Mouse (Mus musculus) forelimb bud, embryonic 11.5 days (tissue): ENCODE data around the gene Dirc2.
A peak's percentile ranks its signal among the peaks of the same experiment; 100 is the strongest.

Experiments used
- DNase-seq: peaks from one replicate; pipeline ENCODE4 v3.0.0-alpha.2; 2012; ENCODE audit warnings: low read depth, low spot score

Gene Dirc2

DNA sequence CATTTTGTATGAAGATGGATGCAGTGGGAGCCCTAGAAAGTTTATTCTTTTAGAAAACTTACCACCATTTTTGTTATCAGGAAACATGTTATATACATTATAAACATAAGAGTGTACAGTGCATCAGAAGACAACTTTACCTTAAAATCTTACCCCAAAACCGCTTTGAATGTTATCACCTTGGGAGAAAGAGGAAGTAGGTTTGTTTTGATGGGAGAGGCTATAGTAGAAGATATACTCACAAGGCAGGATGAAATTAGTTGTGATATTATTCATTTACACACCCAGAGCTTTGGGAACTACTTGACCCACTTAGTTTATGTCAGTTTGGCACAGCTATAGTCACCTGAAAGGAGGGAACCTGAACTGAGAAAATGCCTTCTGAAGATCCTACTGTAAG is 6.7 kb upstream of the Dirc2 start:
- DNase-seq: no peak

DNA sequence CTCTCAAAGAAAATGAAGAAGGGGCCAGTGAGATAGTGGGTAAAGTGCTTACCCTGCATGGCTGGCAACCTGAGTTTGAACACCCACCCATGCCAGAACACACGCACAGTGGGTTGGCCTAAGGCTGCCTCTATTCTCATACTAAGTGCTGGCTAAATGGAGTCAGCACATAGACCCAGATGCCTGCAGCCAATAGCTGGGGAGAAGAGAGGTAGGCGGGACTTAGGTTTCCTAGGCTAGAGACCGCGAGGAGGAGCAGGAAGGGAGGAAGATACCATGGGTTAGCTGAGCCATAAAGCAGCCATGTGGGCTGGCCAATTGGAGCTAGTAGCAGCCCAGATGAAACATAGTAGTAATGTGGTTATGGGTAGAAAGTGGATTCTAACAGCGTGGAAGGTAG is 3.4 kb upstream of the Dirc2 start:
- no peak for DNase-seq

DNA sequence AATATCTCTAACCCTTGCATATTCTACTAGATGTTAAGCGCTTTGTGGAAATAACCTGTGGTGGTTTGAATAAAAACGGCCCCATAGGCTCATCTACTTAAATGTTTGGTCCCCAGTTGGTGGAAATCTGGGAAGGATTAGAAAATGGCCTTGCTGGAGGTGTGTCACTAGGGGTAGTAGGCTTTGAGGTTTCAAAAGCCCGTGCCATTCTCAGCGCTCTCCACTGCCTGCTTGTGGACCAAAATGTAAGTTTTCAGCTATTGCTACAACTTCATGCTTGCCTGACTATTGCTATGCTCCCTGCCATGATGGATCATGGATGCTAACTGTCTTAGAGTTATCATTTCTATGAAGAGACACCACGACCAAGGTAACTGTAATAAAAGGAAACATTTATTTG is 2.5 kb upstream of the Dirc2 start:
- DNase-seq: no peak

DNA sequence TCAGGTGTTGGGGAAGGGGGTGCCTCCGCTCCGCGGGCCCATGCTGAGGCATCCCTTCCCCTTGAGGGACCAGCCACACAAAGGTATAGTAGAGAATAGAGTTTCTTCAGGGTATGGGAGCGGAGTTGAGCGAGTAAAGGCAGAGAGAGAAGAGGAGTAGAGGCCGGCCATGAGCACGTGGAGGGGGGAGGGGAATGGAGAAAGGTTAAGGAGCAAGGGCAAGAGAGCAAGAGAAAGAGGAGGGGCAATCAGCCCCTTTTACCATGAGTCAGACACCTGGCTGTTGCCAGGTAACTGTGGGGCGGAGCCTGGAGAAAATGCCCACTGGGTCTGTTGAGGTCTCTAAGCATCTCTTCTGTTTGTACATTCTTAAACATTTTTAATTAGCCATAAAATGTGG is 2.0 kb upstream of the Dirc2 start:
- no peak for DNase-seq

DNA sequence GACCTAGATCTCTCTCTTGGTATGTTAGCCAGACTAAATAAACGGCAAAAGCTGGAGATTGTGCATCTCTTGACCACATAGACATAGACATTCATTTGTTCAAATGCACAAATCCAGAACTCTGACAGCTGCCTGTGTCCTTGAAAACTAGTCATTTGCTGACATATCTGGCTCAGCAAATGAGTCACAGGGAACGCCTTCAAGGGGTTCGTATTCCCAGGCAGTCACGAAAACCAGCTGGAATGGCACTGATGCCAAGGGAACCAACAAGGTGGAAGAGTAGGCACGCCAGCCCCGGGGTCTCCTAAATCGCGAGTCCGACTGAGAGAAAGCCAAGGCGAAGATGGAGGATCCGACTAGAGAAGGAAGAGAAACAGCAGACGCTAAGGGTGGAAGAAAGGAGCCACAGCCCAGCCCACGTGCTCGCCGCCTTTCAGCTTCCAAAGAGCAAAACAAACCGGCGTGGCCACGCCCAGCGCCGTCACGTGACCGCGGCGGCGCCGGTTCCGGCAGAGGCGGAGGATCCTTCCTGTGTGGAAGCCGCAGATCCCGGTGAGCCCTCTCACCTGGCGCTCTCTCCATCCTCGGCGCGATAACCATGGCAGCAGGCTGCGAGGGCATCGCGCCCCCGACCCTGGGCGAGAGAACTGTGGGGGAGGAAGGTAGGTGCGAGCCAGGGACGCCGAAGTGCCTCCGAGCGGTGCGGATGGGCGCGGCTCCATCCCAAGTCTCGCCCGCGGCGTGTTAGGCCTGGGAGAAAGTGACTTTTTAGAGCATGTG is 912 bp upstream of the Dirc2 start, which contains the start of gene Hspbap1:
Gene Hspbap1 (plus strand): TSS at position 498 of the 780 bp plus-strand sequence.
- DNase-seq: peak; percentile 83

DNA sequence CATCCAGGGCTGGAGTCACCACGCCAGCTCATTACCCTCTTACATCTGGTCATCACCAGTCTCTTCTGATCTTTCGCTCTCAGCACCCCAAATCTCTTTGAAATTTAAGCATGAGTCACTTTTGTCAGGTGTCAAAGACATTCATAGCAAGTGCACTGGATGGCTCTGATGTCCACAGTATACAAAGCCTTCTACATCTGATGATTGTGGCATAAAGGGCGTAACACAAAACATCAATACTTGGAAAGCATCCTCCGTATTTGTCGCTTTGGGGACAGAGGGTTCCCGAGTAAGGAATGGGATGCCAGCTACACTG is 729 bp downstream of the Dirc2 start:
- no peak for DNase-seq

DNA sequence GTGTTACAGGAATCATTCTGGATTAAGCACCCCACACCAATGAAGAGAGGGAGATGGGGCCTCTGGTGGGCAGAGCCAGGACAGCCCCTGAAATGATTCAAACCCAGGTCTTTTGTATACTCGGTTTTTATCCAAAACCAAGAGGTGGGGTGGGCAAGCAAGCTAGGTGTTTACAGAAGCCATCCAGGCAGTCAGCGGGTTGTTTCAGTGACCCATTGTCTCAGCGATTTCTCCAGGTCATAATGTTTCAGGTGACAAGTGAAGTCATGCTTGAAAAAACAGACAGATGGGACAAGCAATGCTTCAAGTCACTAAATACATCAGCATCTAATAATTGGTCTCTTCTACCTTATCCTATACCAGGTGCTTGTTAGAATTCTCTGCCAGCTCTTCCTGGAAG is 2.8 kb downstream of the Dirc2 start:
- no peak for DNase-seq

DNA sequence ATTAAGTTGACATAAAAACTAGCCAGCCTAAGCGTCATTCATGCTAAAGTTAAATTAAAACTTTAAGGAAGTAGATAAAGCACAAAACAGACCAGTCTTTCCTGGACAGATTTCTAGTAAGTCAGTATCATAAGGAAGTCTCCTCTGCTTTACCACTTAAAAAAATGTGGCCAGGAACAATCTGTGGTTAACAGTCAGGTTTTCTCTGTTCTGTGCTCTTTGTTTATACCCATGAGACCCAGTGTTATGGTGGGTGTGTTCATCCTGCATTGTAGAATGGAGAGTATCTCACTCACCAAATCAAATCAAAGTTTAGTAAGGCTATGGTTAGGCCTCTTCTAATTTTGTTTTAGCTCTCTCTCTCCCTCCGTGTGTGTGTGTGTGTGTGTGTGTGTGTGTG is 3.7 kb downstream of the Dirc2 start:
- DNase-seq: no peak

DNA sequence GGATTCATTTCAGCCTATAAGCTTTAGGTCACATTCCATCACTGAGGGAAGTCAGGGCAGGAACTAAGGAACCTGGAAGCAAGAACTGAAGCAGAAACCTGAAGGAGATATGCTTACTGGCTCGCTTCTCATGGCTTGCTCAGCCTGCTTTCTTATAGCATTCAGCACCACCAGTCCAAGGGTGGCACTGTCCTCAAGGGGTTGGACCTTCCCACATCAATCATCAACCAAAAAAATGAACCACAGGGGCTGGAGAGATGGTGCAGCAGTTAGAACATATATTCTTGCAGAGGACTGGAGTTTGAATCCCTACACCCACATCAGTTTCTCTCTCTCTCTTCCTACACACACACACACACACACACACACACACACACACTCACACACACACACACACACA is 4.2 kb downstream of the Dirc2 start:
- no peak for DNase-seq

DNA sequence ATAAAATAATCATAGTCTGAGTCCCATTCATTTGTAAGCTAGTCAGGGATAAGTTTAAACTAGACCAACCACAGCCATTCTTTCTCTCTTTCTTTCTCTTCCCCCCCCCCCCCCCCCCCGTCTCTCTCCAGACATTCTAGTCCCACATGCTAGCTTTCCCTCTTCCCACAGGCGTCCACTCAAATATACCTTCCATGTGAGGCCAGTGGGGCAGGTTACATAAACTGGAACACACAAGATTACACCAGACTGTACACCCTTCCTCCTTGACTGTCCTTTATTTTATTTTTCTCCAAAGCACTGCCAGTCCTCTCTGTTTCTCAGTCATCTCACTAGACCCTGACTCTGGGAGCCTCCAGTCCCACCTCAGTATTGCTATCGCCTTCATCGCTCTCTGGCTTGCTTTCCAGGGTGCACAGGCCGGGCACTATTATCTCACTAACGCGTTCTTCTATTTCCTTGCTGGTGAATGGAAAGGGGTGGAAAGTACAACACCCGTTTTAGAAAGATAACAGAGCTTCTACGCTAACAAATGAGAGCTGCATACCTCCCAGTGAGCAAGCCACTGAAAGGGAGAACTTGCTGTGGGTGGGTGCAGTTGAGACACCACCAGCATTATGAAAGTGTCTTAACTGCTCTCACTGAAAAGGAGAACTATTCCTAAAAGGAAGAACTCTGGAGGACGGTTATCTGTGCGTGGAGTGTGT is 5.4 kb downstream of the Dirc2 start:
- DNase-seq: no peak

DNA sequence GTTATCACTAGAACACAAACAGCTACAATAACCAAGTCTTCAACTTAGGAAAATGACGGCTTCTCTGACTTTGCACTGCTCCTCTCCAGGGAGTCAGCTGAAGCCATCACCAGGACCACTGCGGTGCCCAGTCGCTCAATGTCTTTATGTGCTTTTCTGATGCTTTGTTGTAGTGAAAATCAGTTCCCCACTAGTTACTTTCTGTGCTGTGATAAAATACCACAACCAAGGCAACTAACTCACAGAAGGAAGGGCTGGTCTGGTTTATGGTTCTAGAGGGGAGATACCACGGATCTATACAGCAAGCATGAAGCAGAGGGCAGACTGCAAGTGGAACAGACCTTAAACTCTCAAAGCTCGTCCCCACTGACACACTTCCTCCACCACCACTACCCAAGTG is 9.8 kb downstream of the Dirc2 start:
- DNase-seq: no peak

DNA sequence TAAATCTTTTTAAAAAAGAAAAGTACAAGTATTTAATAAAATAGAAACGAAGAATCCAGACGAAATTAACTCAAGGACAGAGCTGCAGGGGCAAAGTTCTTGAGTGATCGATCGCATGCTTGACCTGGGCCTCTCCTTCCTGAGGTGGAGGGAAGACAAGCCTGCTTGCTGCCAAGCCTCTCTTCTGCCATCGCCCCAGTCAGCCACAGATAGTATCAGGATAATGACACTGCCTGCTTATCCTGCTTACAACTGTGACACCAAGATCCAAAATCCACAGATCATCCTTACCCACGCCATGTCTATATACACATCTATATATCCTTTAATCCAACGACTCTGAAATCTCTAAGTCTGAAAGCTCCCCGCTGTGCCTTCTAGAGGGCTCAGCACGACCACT is 12.5 kb downstream of the Dirc2 start:
- no peak for DNase-seq

DNA sequence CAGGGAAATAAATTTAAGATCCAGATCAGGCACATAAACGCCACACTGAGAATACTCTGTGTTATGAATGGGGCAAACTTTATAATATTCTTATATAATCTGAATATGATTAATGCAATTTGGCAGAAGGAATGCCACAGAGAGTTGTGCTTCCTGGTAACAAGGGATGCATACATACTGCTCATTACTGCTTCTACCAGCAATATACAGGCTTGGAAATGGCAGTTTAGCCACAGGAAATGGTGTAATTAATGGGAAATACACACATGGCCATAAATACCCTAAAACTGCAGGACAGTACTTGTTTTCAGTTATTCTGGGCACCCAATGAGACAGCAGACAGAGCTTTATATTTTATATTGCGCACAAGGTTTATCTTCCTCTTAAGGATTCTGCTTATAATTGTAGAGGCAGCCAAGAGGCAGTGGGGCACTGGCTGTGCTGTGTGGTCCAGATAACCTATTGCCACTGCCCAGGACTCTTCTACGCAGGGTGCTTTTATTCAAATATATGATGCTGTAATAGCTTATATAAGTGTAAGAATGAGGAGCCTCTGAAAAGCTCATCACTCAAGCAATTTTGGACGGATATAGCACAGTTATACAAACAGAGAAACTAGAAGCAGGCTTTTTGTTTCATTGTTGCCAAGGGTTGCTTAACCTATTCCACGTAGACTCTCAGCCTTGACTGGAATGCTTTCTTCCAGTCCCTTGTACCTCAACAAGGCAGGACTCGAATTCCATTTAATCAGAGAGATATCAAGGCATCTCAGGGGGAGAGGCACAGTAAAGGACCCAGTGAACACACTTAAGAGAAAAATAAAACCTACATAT is 13.4 kb downstream of the Dirc2 start:
- DNase-seq: no peak

DNA sequence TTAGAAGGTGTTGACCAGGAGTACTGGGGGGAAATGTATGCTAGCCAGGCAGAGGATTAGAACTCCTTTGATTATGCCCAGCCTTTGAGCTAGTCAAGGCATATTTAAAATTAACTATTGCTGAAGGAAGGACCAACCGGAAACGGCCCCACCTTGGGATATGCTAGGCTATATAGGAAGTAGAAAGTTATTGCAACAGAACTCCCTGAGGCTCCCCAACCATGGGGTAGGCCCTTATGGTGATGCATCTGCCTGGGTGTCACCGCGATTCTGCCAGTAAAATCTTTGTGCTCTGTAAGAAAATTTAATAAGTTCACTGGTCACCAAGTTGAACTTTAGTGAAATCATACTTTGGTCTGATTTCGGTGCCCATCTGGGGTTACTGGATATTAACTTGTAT is 15.2 kb downstream of the Dirc2 start:
- DNase-seq: no peak

DNA sequence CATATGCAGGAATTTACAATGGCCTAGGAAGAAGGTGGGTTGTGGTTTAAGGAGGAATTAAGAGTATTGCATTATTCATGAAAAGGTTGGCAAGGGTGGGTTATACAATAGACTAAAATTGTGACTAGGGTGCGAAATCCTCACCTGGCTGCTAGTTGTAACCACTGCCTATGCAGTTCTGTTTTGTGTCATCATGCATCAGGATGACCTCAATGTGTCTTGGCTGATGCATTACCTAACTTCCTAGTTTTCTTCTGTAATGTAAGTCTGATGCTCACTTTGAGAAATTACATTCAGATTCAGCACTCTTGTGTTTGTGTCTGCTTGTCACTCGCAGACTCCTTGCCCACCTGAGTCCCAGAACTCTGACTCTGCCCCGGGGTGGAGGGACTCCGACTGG is 17.3 kb downstream of the Dirc2 start:
- DNase-seq: no peak

DNA sequence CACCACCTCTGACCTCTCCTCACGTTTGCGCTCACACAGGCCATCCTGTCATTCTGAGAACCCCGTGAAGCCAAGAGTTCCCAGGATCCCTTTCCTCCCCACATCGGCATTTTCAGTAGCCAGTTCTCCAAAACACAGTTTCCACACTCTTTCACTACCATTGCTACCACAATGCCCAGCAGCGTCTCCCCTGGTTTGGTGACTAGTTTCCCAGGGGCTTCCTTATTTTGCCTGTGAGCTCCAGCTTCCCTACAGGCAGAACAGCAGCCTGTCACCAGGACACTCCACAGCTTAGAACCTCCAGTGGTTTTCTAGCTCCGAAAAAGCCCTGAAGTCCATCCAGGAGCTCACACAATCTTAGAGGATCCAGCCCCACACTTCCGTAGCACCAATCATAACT is 19.8 kb downstream of the Dirc2 start:
- DNase-seq: no peak

DNA sequence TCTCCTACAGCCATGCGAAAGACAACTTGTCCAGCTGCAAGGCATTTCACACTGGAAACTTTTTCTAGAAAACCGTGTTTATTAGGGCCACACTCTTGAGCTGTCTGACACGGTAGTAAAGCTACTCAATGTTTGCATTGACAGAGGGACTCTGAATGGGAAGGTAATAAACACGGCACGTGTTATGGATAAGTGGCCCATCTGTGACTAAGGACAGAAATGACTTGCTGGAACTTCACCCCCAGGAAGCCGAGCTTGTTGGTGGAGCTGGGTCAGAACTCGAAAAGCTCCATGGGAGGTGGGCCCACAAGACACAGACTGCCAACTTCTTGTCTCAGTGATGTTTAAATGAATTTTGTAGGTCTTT is 20.9 kb downstream of the Dirc2 start:
- DNase-seq: no peak

DNA sequence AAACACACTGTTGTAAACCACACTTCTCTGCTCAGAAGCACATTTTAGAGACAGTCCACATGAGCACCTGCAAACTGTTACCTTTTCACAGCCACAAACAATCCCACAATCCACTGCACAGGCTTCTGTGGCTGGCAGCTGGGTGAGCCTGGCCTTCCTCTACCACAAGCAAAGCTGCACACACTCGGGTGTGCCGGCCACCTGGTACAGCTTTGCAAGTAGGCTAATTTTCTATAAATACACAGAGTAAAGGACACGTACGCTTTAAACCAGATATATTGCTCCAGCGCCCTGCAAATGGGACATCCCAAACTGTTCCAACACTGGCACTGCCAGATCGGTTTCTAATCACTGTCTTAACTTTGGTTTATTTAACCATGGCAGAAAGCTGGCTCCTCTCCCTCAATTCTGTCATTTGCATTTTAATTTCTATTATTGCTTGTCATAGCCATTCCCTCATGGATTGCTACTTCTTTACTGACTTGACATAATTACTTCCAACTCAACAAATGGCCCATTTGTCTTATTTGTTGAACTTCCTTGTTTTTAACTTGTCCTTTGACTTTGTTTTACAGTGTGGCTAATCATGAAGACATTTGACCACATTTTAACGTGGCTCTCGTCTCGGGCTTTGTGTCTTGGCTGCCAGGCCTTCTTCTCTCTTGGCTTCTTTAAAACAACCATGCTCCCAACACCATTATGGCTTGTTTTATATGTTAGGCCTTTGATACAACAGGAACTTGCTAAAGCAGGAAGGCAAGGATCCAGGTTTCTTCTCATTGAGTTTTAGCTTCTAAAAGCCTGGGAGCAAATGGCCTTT is 21.5 kb downstream of the Dirc2 start:
- DNase-seq: no peak

DNA sequence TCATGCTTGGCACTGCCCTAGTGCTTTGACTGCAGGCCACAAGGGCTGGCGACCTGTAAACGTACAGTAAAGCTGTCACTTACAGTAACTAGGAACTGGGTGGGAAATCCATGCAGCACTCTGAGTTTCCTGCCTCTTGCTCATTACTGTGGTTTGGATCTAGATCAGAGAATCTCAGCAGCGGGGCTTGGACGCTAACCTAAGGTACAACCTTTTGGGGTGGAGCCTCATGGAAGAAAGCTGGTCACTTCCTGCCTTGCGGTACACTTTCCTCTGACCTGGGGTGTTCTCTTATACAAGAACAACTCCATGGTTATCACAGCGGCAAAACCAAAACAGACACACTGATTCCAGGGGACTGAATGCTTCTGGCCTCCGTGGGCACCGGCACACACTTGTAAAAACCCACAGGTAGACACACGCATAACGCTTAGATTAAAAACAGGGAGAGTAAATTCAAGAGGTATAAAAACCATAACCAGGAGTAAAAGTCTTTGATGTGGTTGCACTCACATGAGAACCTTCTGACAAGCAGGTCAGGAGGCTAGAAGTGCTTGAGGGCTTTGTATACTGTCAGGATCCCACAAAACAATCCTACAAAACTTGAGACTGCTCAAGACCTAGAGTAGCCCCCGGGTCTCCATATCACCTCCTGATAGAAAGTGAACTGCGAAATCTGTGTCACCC is 26.8 kb downstream of the Dirc2 start:
- no peak for DNase-seq

DNA sequence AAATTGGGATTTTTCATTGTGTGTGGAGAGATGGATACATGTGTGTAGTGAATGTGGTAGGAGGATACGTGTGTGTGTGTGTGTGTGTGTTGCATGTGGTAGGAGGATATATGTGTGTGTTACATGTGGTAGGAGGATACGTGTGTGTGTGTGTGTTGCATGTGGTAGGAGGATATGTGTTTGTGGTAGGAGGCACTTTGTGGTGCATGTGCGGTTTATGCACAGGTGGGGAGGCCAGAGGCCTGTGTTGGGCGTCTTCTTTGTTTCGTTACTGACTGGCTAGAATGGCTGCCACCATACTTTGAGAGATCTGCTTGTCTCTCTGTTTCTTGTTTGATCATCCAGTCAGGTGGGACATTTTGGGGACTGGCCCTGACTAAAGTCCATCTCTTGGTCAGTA is 27.5 kb downstream of the Dirc2 start:
- DNase-seq: no peak

DNA sequence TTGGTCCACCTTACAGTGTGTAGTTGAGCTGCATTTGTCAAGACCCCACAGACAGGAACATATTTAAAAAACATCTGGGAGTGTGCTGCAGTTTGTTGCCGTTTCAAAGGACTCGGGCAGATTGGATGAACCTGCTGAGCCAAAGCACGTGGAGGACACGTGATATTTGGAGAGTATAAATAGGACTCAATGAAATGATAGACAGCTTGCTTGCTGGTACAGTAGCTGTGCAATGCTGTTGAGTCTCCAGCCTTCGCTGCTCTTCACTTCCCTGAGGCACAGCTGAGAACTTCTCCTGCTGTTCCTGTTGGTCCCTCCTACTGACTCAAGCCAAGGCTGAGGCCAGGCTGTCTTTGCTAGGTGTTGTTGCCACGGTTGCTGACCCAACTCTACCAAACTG is 28.2 kb downstream of the Dirc2 start:
- DNase-seq: no peak
